Mouse (Mus musculus): ENCODE data around the gene Med15. TPM values are rescaled to one million over a fixed set of nuclear protein-coding genes. Genes with fewer than 3 reads are reported as not detected.

Gene Med15
- polyA plus RNA-seq, 1 experiment from 2014 or later, result 53.3 TPM

DNA sequence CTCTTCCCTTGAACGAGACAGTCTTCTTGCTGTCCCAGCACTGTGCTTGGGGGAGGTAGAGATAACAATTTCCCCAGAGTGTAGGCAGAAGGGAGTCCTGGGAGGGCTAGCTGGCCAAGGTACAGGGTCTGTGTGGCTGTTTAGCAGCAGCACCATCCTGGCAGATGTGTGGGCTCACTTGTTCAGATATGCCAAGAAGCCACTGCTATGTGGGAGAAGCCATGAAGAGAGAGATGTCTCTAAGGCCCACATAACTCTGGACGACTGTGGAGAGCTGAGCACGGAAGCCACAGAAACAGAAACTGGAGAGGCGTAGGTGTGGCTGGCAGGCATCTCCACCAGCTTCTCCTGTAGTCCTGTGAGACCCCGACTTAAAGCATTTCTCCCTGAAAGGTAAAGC, 127.0 kb downstream of the Med15 start:
- Histone ChIP-seq H3K9me3 (no peaks in the 10 kb centered on the region), H3K27me3 (no peaks in the 10 kb centered on the region), H3K9ac (no peak overlapping the region), H3K27ac (no peak overlapping the region), H3K4me3 (no peak overlapping the region), H3K4me2 (no peak overlapping the region), H3K36me3 (no peaks in the 10 kb centered on the region), H3K4me1 (no peaks in the 10 kb centered on the region)
- 71% methylated on average over 5 of the region's 5 CpGs for WGBS
- no peak for ATAC-seq (ENCODE audit: insufficient number of reproducible peaks, insufficient read depth, low FRiP score, low TSS enrichment, low read depth)

DNA sequence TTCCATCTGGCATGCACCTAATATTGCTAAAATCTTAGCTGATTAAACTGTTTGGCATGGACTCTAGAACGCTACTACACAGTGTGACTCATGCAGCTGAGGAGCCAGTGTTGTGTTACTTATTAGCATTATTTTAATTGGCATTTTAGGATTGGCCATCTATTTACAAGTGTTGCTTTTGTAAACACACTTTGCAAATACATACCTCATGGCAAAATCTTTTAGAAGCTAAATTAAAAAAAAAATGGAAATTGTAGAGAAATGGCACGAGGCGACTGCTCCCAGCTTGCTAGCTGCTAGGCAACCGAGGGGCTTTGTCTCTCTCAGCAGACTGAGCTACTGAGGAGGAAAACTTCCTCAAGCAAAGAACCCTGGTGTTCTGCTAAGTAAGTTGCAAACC, 127.8 kb downstream of the Med15 start:
- no peaks in the 10 kb centered on the region for H3K9me3 ChIP-seq
- 69% methylated on average over 4 of the region's 4 CpGs for WGBS
- no peak overlapping the region for H3K27ac ChIP-seq
- H3K4me1 ChIP-seq, result no peaks in the 10 kb centered on the region
- no peaks in the 10 kb centered on the region for H3K36me3 ChIP-seq
- no peak for ATAC-seq (ENCODE audit: insufficient number of reproducible peaks, insufficient read depth, low FRiP score, low TSS enrichment, low read depth)
- no peak overlapping the region for H3K9ac ChIP-seq
- H3K4me3 ChIP-seq, result no peak overlapping the region
- H3K4me2 ChIP-seq, result no peak overlapping the region
- H3K27me3 ChIP-seq, result no peaks in the 10 kb centered on the region

Other genes starting within 250 kb of the Med15 start
- gene Aifm3, start 243.3 kb downstream of the Med15 start, polyA plus RNA-seq (2015; fragmentation: Nextera tagmentation; extraction: Ambion mirVana), result 1.1 and 2.0 TPM in 2 replicates
- 98.5 and 119 TPM in 2 replicates for gene Lztr1, start 224.2 kb downstream of the Med15 start, polyA plus RNA-seq (2015; fragmentation: Nextera tagmentation; extraction: Ambion mirVana)
- 72.5 and 75.2 TPM in 2 replicates for gene Thap7, start 201.8 kb downstream of the Med15 start, polyA plus RNA-seq (2015; fragmentation: Nextera tagmentation; extraction: Ambion mirVana)
- gene Lrrc74b, start 171.6 kb downstream of the Med15 start, polyA plus RNA-seq (2015; fragmentation: Nextera tagmentation; extraction: Ambion mirVana), result not detected in 2 replicates
- 0.08 and 0.32 TPM in 2 replicates for gene P2rx6, start 171.0 kb downstream of the Med15 start, polyA plus RNA-seq (2015; fragmentation: Nextera tagmentation; extraction: Ambion mirVana)
- 5.5 and 6.0 TPM in 2 replicates for gene Slc7a4, start 149.7 kb downstream of the Med15 start, polyA plus RNA-seq (2015; fragmentation: Nextera tagmentation; extraction: Ambion mirVana)
- 39.0 and 39.8 TPM in 2 replicates for gene Smpd4, start 113.5 kb downstream of the Med15 start, polyA plus RNA-seq (2015; fragmentation: Nextera tagmentation; extraction: Ambion mirVana)
- gene Ccdc74a, start 86.4 kb downstream of the Med15 start, polyA plus RNA-seq (2015; fragmentation: Nextera tagmentation; extraction: Ambion mirVana), result 8.7 and 10.4 TPM in 2 replicates
- gene Klhl22, start 26.7 kb upstream of the Med15 start, polyA plus RNA-seq (2015; fragmentation: Nextera tagmentation; extraction: Ambion mirVana), result 88.8 and 97.7 TPM in 2 replicates
- 30.9 and 39.0 TPM in 2 replicates for gene Scarf2, start 64.4 kb upstream of the Med15 start, polyA plus RNA-seq (2015; fragmentation: Nextera tagmentation; extraction: Ambion mirVana)
- 0.36 and 0.45 TPM in 2 replicates for gene B830017H08Rik, start 100.2 kb upstream of the Med15 start, polyA plus RNA-seq (2015; fragmentation: Nextera tagmentation; extraction: Ambion mirVana)
- gene Car15, start 105.5 kb upstream of the Med15 start, polyA plus RNA-seq (2015; fragmentation: Nextera tagmentation; extraction: Ambion mirVana), result 2.2 and 3.0 TPM in 2 replicates
- gene Gm20518, start 158.8 kb upstream of the Med15 start, polyA plus RNA-seq (2015; fragmentation: Nextera tagmentation; extraction: Ambion mirVana), result 0.14 and 0.39 TPM in 2 replicates
- 0.14 TPM in 1 of 2 replicates, not detected in the other for gene Tssk1, start 161.3 kb upstream of the Med15 start, polyA plus RNA-seq (2015; fragmentation: Nextera tagmentation; extraction: Ambion mirVana)
- gene Dgcr2, start 165.7 kb upstream of the Med15 start, polyA plus RNA-seq (2015; fragmentation: Nextera tagmentation; extraction: Ambion mirVana), result 96.8 and 97.0 TPM in 2 replicates
- 0.20 TPM in 1 of 2 replicates, not detected in the other for gene Tssk2, start 165.7 kb upstream of the Med15 start, polyA plus RNA-seq (2015; fragmentation: Nextera tagmentation; extraction: Ambion mirVana)
- gene Ess2, start 178.5 kb upstream of the Med15 start, polyA plus RNA-seq (2015; fragmentation: Nextera tagmentation; extraction: Ambion mirVana), result 43.7 and 46.9 TPM in 2 replicates
- gene Gsc2, start 182.2 kb upstream of the Med15 start, polyA plus RNA-seq (2015; fragmentation: Nextera tagmentation; extraction: Ambion mirVana), result not detected in 2 replicates
- 77.7 and 90.5 TPM in 2 replicates for gene Slc25a1, start 195.3 kb upstream of the Med15 start, polyA plus RNA-seq (2015; fragmentation: Nextera tagmentation; extraction: Ambion mirVana)
- gene Vpreb2, start 247.5 kb upstream of the Med15 start, polyA plus RNA-seq (2015; fragmentation: Nextera tagmentation; extraction: Ambion mirVana), result not detected in 2 replicates

Measured in embryonic facial prominence, embryonic 13.5 days (tissue).